Mouse (Mus musculus): ENCODE data around the gene Dlg5.

Dlg5 gene

GRCm38 (mm10) chr14:24125069-24125468 is 120.7 kb downstream of the Dlg5 start:
- no peak for DNase-seq (ENCODE audit: low spot score in 2 of 2)

GRCm38 (mm10) chr14:24124171-24124570 is 121.5 kb downstream of the Dlg5 start:
- DNase-seq (ENCODE audit: low spot score in 2 of 2) = no peak

- no peak for DNase-seq (ENCODE audit: low spot score in 2 of 2)
Measured at GRCm38 (mm10) chr14:24106734-24107133, 139.0 kb downstream of the Dlg5 start.

GRCm38 (mm10) chr14:24098828-24099227 is 146.9 kb downstream of the Dlg5 start:
- DNase-seq (ENCODE audit: low spot score in 2 of 2) = no peak

GRCm38 (mm10) chr14:24094656-24095055 is 151.1 kb downstream of the Dlg5 start:
- DNase-seq (ENCODE audit: low spot score in 2 of 2) = no peak

- no peak for DNase-seq (ENCODE audit: low spot score in 2 of 2)
Measured at GRCm38 (mm10) chr14:24093221-24093620, 152.5 kb downstream of the Dlg5 start.

GRCm38 (mm10) chr14:24092391-24092790 is 153.3 kb downstream of the Dlg5 start:
- no peak for DNase-seq (ENCODE audit: low spot score in 2 of 2)

GRCm38 (mm10) chr14:24090790-24091189 is 154.9 kb downstream of the Dlg5 start:
- no peak for DNase-seq (ENCODE audit: low spot score in 2 of 2)

- no peak for DNase-seq (ENCODE audit: low spot score in 2 of 2)
Measured at GRCm38 (mm10) chr14:24089181-24089580, 156.5 kb downstream of the Dlg5 start.

GRCm38 (mm10) chr14:24087430-24087829 is 158.3 kb downstream of the Dlg5 start:
- no peak for DNase-seq (ENCODE audit: low spot score in 2 of 2)

- DNase-seq (ENCODE audit: low spot score in 2 of 2) = no peak
Measured at GRCm38 (mm10) chr14:24086481-24086880, 159.2 kb downstream of the Dlg5 start.
